Mouse (Mus musculus): ENCODE results near the gene Ttc30a1.
"Not testable (repeated sequence)": the region's sequence is repeated elsewhere in the genome, so short reads cannot be mapped to it uniquely, and the experiment has no call there.

Ttc30a1 gene

GRCm38 (mm10) chr2:75983091-75983490, 1.3 kb upstream of the Ttc30a1 start:
- DNase-seq (ENCODE audit: inconsistent ontology term): no peak

- no peak for DNase-seq (ENCODE audit: inconsistent ontology term)
Measured at GRCm38 (mm10) chr2:75982626-75983025, 859 bp upstream of the Ttc30a1 start.

- DNase-seq (ENCODE audit: inconsistent ontology term): not testable (repeated sequence)
Measured at GRCm38 (mm10) chr2:75980933-75981439, 781 bp downstream of the Ttc30a1 start.

GRCm38 (mm10) chr2:75977752-75978368, 3.9 kb downstream of the Ttc30a1 start, which contains the start of gene Ttc30a2:
Gene Ttc30a2, minus strand, starts transcription at chr2:75978170.
- not testable (repeated sequence) for DNase-seq (ENCODE audit: inconsistent ontology term)

- not testable (repeated sequence) for DNase-seq (ENCODE audit: inconsistent ontology term)
Measured at GRCm38 (mm10) chr2:75976070-75976469, 5.7 kb downstream of the Ttc30a1 start.

- DNase-seq (ENCODE audit: inconsistent ontology term): no peak
Measured at GRCm38 (mm10) chr2:75974131-75974530, 7.6 kb downstream of the Ttc30a1 start.

- peak; percentile 81 for DNase-seq (ENCODE audit: inconsistent ontology term)
Measured at GRCm38 (mm10) chr2:75964972-75965371, 16.8 kb downstream of the Ttc30a1 start.

GRCm38 (mm10) chr2:75964512-75964911, 17.3 kb downstream of the Ttc30a1 start:
- DNase-seq (ENCODE audit: inconsistent ontology term): peak; percentile 68

- DNase-seq (ENCODE audit: inconsistent ontology term): no peak
Measured at GRCm38 (mm10) chr2:75964051-75964450, 17.7 kb downstream of the Ttc30a1 start.

- no peak for DNase-seq (ENCODE audit: inconsistent ontology term)
Measured at GRCm38 (mm10) chr2:75963211-75963840, 18.4 kb downstream of the Ttc30a1 start.

- DNase-seq (ENCODE audit: inconsistent ontology term): peak; percentile 25
Measured at GRCm38 (mm10) chr2:75960366-75961330, 21.1 kb downstream of the Ttc30a1 start.

GRCm38 (mm10) chr2:75959850-75960365, 21.9 kb downstream of the Ttc30a1 start:
- no peak for DNase-seq (ENCODE audit: inconsistent ontology term)

GRCm38 (mm10) chr2:75959183-75959849, 22.5 kb downstream of the Ttc30a1 start:
- no peak for DNase-seq (ENCODE audit: inconsistent ontology term)

- no peak for DNase-seq (ENCODE audit: inconsistent ontology term)
Measured at GRCm38 (mm10) chr2:75955709-75956108, 26.1 kb downstream of the Ttc30a1 start.

- no peak for DNase-seq (ENCODE audit: inconsistent ontology term)
Measured at GRCm38 (mm10) chr2:75953320-75953719, 28.4 kb downstream of the Ttc30a1 start.

- DNase-seq (ENCODE audit: inconsistent ontology term): no peak
Measured at GRCm38 (mm10) chr2:75950685-75951084, 31.1 kb downstream of the Ttc30a1 start.

GRCm38 (mm10) chr2:75938117-75939063, 43.4 kb downstream of the Ttc30a1 start, which contains the start of gene Ttc30b:
Gene Ttc30b, minus strand, starts transcription at chr2:75938585.
- peak; percentile 82 for DNase-seq (ENCODE audit: inconsistent ontology term)

GRCm38 (mm10) chr2:75937520-75938116, 44.1 kb downstream of the Ttc30a1 start:
- DNase-seq (ENCODE audit: inconsistent ontology term): not testable (repeated sequence)

- not testable (repeated sequence) for DNase-seq (ENCODE audit: inconsistent ontology term)
Measured at GRCm38 (mm10) chr2:75936685-75937084, 45.1 kb downstream of the Ttc30a1 start.

All from Muller cell, postnatal 12 days (primary cell).